Mouse (Mus musculus) liver, embryonic 11.5 days (tissue): ENCODE results near the gene Tbc1d17. TPM values are rescaled to one million over a fixed set of nuclear protein-coding genes. Genes with fewer than 3 reads are reported as not detected.
A peak's percentile ranks its signal among the peaks of the same experiment; 100 is the strongest.

ENCODE experiments used
- ATAC-seq: fragments of 200-750 bp; cut with Nextera tagmentation; replicated peaks from 2 replicates; pipeline ENCODE4 v1.8.0; 2017; ENCODE audit warnings: moderate number of reproducible peaks, mild to moderate bottlenecking, moderate TSS enrichment, moderate library complexity; ENCODE audit not compliant: low FRiP score
- DNase-seq: peaks from one replicate; pipeline ENCODE4 v3.0.0-alpha.2; 2017; ENCODE audit warnings: low spot score
- H3K27ac ChIP-seq: fragments of 300-500 bp; sonication (generic); 2 replicates; pipeline ENCODE4 v1.5.1; 2014; ENCODE audit warnings: mild to moderate bottlenecking, low read depth, low read length, control low read depth
- H3K27me3 ChIP-seq: fragments of 300-500 bp; sonication (generic); replicated peaks from 2 replicates; pipeline ENCODE4 v1.6.1; 2014; ENCODE audit warnings: low read length, mixed read lengths; ENCODE audit not compliant: control insufficient read depth, insufficient read depth
- H3K36me3 ChIP-seq: fragments of 300-500 bp; sonication (generic); 2 replicates; pipeline ENCODE4 v1.6.1; 2014; ENCODE audit warnings: mild to moderate bottlenecking, low read length, moderate library complexity, mixed read lengths; ENCODE audit not compliant: control insufficient read depth, insufficient read depth
- H3K4me1 ChIP-seq: fragments of 300-500 bp; sonication (generic); replicated peaks from 2 replicates; pipeline ENCODE4 v1.6.1; 2014; ENCODE audit warnings: low read length, mixed read lengths; ENCODE audit not compliant: control insufficient read depth, insufficient read depth
- H3K4me2 ChIP-seq: fragments of 300-500 bp; sonication (generic); 2 replicates; pipeline ENCODE4 v1.6.1; 2014; ENCODE audit warnings: mild to moderate bottlenecking, control low read depth, moderate library complexity
- H3K4me3 ChIP-seq: fragments of 300-500 bp; sonication (generic); 2 replicates; pipeline ENCODE4 v1.5.1; 2014; ENCODE audit warnings: low read depth, low read length, control low read depth
- H3K9ac ChIP-seq: fragments of 300-500 bp; sonication (generic); 2 replicates; pipeline ENCODE4 v1.6.1; 2014; ENCODE audit warnings: low read depth, low read length, control low read depth
- H3K9me3 ChIP-seq: fragments of 300-500 bp; sonication (generic); 2 replicates; pipeline ENCODE4 v1.6.1; 2016; ENCODE audit warnings: low read length, inconsistent platforms, mixed read lengths; ENCODE audit not compliant: control insufficient read depth
- WGBS: fragments of 180-500 bp; shearing (Covaris S2); extraction: QIAGEN DNeasy Blood & Tissue Kit; methylation state at CpG from one replicate; pipeline ENCODE4 v1.1.7; 2014; 5-methylcytosine and 5-hydroxymethylcytosine counted together
- polyA plus RNA-seq: library from polyadenylated mRNA; unstranded; fragments of >200 nt; fragmentation: Nextera tagmentation; extraction: Ambion mirVana; gene quantifications from 2 replicates; pipeline ENCODE4 v1.2.1, GENCODE M21; 2014

Tbc1d17 gene
- polyA plus RNA-seq, 1 experiment from 2014 or later: 53.3 TPM

DNA sequence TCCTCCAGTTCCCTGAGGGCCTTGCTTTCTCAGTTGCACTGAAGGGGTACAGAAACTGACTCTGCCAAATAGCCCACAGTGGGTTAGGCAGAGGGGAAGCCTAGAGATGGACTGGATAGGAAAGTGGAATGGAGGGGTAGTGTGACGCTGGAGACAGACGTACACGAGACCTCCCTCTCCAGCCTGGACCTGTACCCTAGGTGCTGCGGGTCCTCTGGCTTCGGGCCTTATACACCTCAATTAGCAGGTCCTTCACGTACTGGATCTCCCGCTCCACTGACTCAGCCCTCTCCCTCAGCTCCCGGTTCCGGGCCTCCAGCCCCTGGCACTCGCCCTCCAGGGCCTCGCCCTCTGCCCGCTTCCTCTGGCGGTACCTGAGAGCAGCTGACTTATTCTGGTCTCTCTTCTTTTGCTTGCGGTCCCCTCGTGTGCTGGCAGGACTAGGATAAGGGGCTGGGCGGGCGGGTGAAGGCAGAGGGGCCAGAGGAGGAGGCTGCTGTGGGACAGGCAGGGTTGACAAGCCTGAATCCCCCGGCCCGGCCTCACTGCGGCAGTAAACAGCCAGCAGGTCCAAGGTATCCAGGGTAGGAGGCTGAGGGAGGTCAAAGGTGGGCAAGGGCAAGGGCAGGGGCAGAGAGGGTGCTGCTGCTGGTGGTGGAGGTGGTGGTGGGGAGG is 36.1 kb downstream of the Tbc1d17 start:
- Histone ChIP-seq H3K36me3 (peaks cover 8% of the 10 kb centered on the region), H3K4me3 (no peak overlapping the region), H3K27me3 (no peaks in the 10 kb centered on the region), H3K4me1 (peaks cover 10% of the 10 kb centered on the region), H3K9ac (no peak overlapping the region), H3K4me2 (no peak overlapping the region), H3K9me3 (no peaks in the 10 kb centered on the region), H3K27ac (no peak overlapping the region)
- no peak for DNase-seq
- ATAC-seq: no peak
- 87% methylated on average over 20 of the region's 20 CpGs for WGBS

DNA sequence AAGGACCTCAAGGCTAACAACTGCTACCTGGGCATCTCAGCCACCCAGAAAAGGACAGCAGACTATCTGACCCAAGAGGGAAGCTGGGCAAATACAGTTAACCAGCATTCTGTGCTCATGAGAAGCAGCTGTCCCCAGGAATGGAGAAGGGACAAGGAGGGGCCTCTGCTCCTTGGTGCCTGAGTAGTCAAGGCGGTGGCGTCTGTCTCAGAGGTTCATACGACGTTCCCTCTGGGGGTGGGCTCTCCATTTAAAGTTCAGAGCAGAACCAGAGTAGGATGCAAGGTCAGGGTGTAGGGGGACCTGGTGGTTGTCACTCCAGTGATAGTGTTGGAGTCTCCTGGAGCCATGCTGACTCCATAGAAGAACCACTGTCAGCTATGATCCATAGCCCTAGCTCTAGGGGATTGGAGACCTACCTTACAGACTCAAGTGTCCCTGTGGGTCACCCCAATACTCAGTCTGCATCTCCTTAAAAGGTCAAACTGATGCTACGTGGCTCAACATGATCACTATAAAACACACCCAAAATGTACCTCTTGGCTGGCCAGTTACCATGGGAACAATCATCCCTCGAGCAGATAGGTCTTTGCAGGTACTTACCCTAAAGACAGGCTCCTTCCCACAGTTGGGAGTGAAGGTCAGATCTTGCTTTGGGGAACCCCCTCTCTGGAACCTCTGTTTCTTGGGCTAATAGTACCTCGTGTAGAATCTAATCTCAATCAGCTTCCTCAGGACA is 37.9 kb downstream of the Tbc1d17 start:
- peaks cover 8% of the 10 kb centered on the region for H3K36me3 ChIP-seq
- DNase-seq: no peak
- ATAC-seq: no peak
- no peak overlapping the region for H3K4me3 ChIP-seq
- no peak overlapping the region for H3K4me2 ChIP-seq
- no peak overlapping the region for H3K27ac ChIP-seq
- peaks cover 5% of the 10 kb centered on the region for H3K4me1 ChIP-seq
- H3K27me3 ChIP-seq: no peaks in the 10 kb centered on the region
- H3K9ac ChIP-seq: no peak overlapping the region
- WGBS: 81% methylated on average over 7 of the region's 7 CpGs
- H3K9me3 ChIP-seq: no peaks in the 10 kb centered on the region

DNA sequence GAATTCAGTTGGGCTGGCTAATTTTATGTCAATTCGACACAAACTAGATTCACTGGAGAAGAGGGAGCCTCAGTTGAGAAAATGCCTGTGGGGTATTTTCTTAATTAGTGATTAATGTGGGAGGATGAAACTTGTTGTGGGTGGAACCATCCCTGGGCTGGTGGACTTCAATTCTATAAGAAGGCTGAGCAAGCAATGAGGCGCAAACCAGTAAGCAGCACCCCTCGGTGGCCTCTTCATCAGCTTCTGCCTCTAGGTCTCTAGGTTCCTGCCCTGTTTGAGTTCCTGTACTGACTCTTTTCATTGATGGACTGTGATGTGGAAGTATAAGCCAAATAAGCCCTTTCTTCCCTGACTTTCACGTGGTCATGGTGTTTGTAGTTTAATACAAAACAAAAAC is 38.5 kb downstream of the Tbc1d17 start:
- peaks cover 8% of the 10 kb centered on the region for H3K36me3 ChIP-seq
- no peak overlapping the region for H3K27ac ChIP-seq
- H3K4me3 ChIP-seq: no peak overlapping the region
- H3K27me3 ChIP-seq: no peaks in the 10 kb centered on the region
- no peaks in the 10 kb centered on the region for H3K9me3 ChIP-seq
- ATAC-seq (no peak), DNase-seq (no peak)
- WGBS: 72% methylated on average over 4 of the region's 4 CpGs
- H3K4me2 ChIP-seq: no peak overlapping the region
- no peak overlapping the region for H3K9ac ChIP-seq
- peaks cover 5% of the 10 kb centered on the region for H3K4me1 ChIP-seq

DNA sequence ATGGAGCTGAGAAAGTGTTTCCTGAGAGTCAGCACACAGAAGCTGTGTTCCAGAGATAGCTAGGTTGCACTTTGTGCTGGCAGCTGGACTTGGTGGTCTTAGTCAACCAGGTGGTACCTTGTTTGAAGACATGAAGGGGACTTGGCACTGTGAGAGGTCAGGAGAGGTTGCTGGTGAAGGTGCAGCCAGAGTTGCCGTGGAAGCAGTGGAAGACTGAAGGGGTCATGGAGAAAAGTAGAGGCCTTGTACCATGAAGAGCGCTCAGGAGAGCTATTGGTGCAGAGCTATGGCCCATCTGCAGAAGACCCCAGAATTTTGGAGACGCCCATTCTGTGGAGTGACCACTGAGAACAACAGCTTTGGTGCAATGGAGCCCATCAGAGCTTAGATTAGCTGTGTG is 39.4 kb downstream of the Tbc1d17 start:
- ATAC-seq: no peak
- no peaks in the 10 kb centered on the region for H3K27me3 ChIP-seq
- no peak overlapping the region for H3K9ac ChIP-seq
- peak; percentile 23 for DNase-seq
- no peak overlapping the region for H3K4me2 ChIP-seq
- no peaks in the 10 kb centered on the region for H3K4me1 ChIP-seq
- 75% methylated on average over 3 of the region's 3 CpGs for WGBS
- no peaks in the 10 kb centered on the region for H3K9me3 ChIP-seq
- peaks cover 8% of the 10 kb centered on the region for H3K36me3 ChIP-seq
- H3K27ac ChIP-seq: no peak overlapping the region
- H3K4me3 ChIP-seq: no peak overlapping the region

DNA sequence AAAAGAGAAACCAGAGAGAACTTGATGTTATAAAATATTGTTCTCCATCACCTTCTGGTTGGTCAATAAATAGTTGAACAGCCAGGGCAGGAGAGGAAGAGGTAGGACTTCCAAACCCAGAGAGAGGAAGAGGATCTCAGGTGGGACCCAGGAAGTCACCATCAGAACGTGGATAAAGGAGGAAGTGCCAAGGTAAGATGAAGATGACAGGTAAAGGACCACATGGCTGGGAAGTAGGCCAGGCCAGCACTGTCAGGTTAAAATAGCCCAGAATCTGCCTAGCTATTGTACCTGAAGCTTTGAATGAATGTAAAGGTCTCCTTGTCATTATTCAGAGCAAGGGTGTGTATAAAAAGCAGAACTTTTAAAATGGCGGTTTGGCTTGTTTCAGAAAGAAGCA is 40.0 kb downstream of the Tbc1d17 start:
- H3K9me3 ChIP-seq: no peaks in the 10 kb centered on the region
- H3K9ac ChIP-seq: no peak overlapping the region
- no peaks in the 10 kb centered on the region for H3K27me3 ChIP-seq
- WGBS: 71% methylated on average over 2 of the region's 2 CpGs
- peaks cover 8% of the 10 kb centered on the region for H3K36me3 ChIP-seq
- H3K4me1 ChIP-seq: no peaks in the 10 kb centered on the region
- peak; percentile 3 for DNase-seq
- ATAC-seq: no peak
- H3K4me2 ChIP-seq: no peak overlapping the region
- H3K4me3 ChIP-seq: no peak overlapping the region
- H3K27ac ChIP-seq: no peak overlapping the region

DNA sequence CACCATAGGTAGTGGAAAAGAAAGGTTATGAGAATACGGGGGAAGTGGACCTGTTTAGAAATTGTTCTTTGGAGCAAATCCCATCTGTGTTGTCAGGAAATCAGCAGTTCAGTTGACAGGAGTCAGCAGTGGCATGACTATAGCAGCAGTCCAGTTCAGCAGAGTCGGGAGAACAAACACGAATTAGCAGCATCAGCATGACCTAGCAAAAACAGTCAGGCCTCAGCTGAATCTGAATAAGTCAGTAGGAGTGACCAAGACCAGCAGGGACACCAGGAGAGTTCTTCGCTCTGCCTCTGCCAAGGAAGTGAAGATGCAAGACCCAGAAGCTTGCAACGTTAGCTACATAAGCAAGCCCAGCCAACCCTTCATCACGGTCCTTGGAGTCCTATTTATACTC is 56.1 kb downstream of the Tbc1d17 start:
- no peak for DNase-seq
- H3K36me3 ChIP-seq: no peaks in the 10 kb centered on the region
- 82% methylated on average over 6 of the region's 6 CpGs for WGBS
- no peak overlapping the region for H3K4me2 ChIP-seq
- no peak overlapping the region for H3K27ac ChIP-seq
- H3K4me1 ChIP-seq: no peaks in the 10 kb centered on the region
- H3K9ac ChIP-seq: no peak overlapping the region
- H3K27me3 ChIP-seq: no peaks in the 10 kb centered on the region
- H3K4me3 ChIP-seq: no peak overlapping the region
- ATAC-seq: no peak
- no peaks in the 10 kb centered on the region; the same call in none of the 2 replicates for H3K9me3 ChIP-seq

DNA sequence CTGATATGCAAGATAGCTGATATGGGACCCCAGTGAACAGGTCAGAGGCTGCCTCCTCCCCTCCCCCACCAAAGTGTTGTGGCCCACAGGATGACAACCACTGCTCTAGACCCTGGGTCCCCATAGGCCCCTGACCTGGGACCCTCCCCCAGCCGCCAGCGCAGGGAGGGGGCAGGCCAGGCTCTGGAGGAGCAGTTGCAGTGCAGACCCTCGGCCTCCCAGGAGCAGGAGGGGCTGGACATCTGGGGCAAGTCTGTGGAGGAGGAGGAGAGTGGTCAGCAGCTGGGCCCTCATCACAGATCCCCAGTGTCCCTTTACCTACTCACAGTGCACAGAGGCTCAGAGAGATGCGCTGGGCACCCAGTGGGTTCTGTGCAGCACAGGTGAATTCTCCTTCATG is 58.8 kb downstream of the Tbc1d17 start:
- WGBS: 51% methylated on average over 4 of the region's 4 CpGs
- no peak overlapping the region for H3K9ac ChIP-seq
- H3K27ac ChIP-seq: no peak overlapping the region
- no peaks in the 10 kb centered on the region for H3K4me1 ChIP-seq
- no peaks in the 10 kb centered on the region for H3K36me3 ChIP-seq
- no peaks in the 10 kb centered on the region for H3K27me3 ChIP-seq
- DNase-seq (no peak), ATAC-seq (no peak)
- H3K9me3 ChIP-seq: no peaks in the 10 kb centered on the region
- H3K4me3 ChIP-seq: no peak overlapping the region
- no peak overlapping the region for H3K4me2 ChIP-seq

DNA sequence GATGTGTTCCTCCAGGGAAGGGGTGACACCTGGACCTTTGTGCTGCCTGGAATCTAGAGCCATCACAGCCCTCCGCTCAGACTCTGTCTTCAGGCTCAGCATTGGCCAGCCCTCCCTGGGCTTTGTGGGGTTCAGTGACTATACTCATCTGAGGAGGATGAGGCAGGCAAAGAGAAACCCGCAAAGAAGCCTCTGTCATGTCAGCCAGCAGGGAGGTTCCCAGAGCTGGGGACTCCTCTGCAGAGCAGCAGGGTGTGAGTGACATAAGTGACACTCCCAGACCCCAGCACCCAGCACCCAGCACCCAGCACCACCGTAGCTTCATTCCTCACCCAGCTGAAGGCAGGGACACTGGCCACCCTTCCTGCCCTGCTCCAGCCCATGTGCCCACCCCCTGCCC is 59.3 kb downstream of the Tbc1d17 start:
- 68% methylated on average over 3 of the region's 3 CpGs for WGBS

More for the DNA sequence above, 59.3 kb downstream of the Tbc1d17 start:
- DNase-seq (no peak), ATAC-seq (no peak)
- H3K4me2 ChIP-seq: no peak overlapping the region
- H3K36me3 ChIP-seq: no peaks in the 10 kb centered on the region
- H3K27ac ChIP-seq: no peak overlapping the region
- H3K9ac ChIP-seq: no peak overlapping the region
- H3K9me3 ChIP-seq: no peaks in the 10 kb centered on the region
- no peak overlapping the region for H3K4me3 ChIP-seq
- H3K27me3 ChIP-seq: no peaks in the 10 kb centered on the region
- H3K4me1 ChIP-seq: no peaks in the 10 kb centered on the region
